Mouse (Mus musculus): Measurements from ENCODE around the gene Banf2.

Banf2 gene

GRCm38 (mm10) chr2:144032664-144033063 is at the start of gene Banf2:
Gene Banf2 (plus strand): TSS chr2:144033059.
- no peak for DNase-seq

GRCm38 (mm10) chr2:143983482-143983881 is 49.4 kb upstream of the Banf2 start:
- no peak for DNase-seq

GRCm38 (mm10) chr2:143987485-143987884 is 45.4 kb upstream of the Banf2 start:
- DNase-seq: no peak

GRCm38 (mm10) chr2:143988016-143988415 is 44.8 kb upstream of the Banf2 start:
- no peak for DNase-seq

- no peak for DNase-seq
Measured at GRCm38 (mm10) chr2:143990997-143991396, 41.9 kb upstream of the Banf2 start.

- no peak for DNase-seq
Measured at GRCm38 (mm10) chr2:143991964-143992672, 40.7 kb upstream of the Banf2 start.

GRCm38 (mm10) chr2:143992977-143993376 is 39.9 kb upstream of the Banf2 start:
- no peak for DNase-seq

GRCm38 (mm10) chr2:144002229-144002984 is 30.5 kb upstream of the Banf2 start:
- DNase-seq: no peak

- DNase-seq: no peak
Measured at GRCm38 (mm10) chr2:144003544-144003943, 29.3 kb upstream of the Banf2 start.

GRCm38 (mm10) chr2:144005166-144005955 is 27.5 kb upstream of the Banf2 start:
- no peak for DNase-seq

GRCm38 (mm10) chr2:144006686-144007085 is 26.2 kb upstream of the Banf2 start:
- no peak for DNase-seq

GRCm38 (mm10) chr2:144007211-144007610 is 25.6 kb upstream of the Banf2 start:
- no peak for DNase-seq

GRCm38 (mm10) chr2:144009081-144009480 is 23.8 kb upstream of the Banf2 start:
- DNase-seq: no peak

GRCm38 (mm10) chr2:144009551-144010281 is 23.1 kb upstream of the Banf2 start:
- DNase-seq: peak; percentile 16 to 21

GRCm38 (mm10) chr2:144010282-144011044 is 22.4 kb upstream of the Banf2 start:
- DNase-seq: peak; percentile 74 to 76

GRCm38 (mm10) chr2:144011080-144011551 is 21.7 kb upstream of the Banf2 start, which contains the start of gene Rrbp1:
Gene Rrbp1 (minus strand): TSS chr2:144011263.
- DNase-seq: peak; percentile 98 to 99

- DNase-seq: no peak
Measured at GRCm38 (mm10) chr2:144014051-144014450, 18.8 kb upstream of the Banf2 start.

- DNase-seq: no peak
Measured at GRCm38 (mm10) chr2:144014481-144014880, 18.4 kb upstream of the Banf2 start.

- DNase-seq: no peak
Measured at GRCm38 (mm10) chr2:144015861-144016260, 17.0 kb upstream of the Banf2 start.

- DNase-seq: no peak
Measured at GRCm38 (mm10) chr2:144019971-144020370, 12.9 kb upstream of the Banf2 start.

- no peak for DNase-seq
Measured at GRCm38 (mm10) chr2:144022441-144022840, 10.4 kb upstream of the Banf2 start.

GRCm38 (mm10) chr2:144025361-144025760 is 7.5 kb upstream of the Banf2 start:
- no peak for DNase-seq

Measured in thymus, adult 18-20 months (tissue).